Mouse (Mus musculus): ENCODE measurements at regions not wholly inside any gene's neighbourhood (a gene's known extent, or its start where the extent isn't known, plus 50 kb on each side); places are given as distances from the start of the nearest gene placed in this dataset.
A peak's percentile ranks its signal among the peaks of the same experiment; 100 is the strongest.

DNA sequence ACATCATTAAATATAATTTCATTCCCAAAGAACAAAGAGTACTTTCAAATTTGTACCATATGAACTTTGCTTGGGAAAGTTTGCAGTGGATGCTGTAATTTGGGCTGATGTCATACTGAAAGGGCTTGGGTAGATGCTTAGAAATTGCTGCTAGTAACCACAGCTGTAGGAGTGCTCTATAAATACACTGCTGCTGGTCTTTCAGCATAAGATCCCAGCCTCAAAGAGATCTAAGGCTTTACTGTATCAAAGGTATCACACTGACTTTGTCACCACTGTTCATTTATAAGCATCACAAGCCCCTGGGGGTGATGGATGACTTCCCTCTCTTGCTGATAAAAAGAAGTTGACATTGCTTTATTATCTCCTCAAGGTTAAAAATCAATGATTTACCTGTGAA, 497.2 kb downstream of the Pla2g4a start:
- no peak overlapping the region for H3K4me3 ChIP-seq (ENCODE audit: low read depth, low read length)
- ATAC-seq, result peak; percentile 75; the same call in 1 of the 2 replicates
- H3K4me1 ChIP-seq (ENCODE audit: control insufficient read depth, insufficient read depth, low read length), result no peaks in the 10 kb centered on the region
- no peaks in the 10 kb centered on the region for H3K27me3 ChIP-seq (ENCODE audit: control insufficient read depth, insufficient read depth, low read depth, low read length)
- no peaks in the 10 kb centered on the region for H3K9me3 ChIP-seq (replicated peaks; ENCODE audit: control insufficient read depth, low read length, poor library complexity, severe bottlenecking)
- H3K27ac ChIP-seq (ENCODE audit: low read length), result no peak overlapping the region
- no peaks in the 10 kb centered on the region for H3K36me3 ChIP-seq (ENCODE audit: control insufficient read depth, insufficient read depth, low read length)
- no peak overlapping the region for H3K4me2 ChIP-seq (ENCODE audit: low read length)
- no peak overlapping the region for H3K9ac ChIP-seq (ENCODE audit: low read depth, low read length)

GRCm38 (mm10) chr1:149449801-149450493, 511.1 kb downstream of the Pla2g4a start:
- H3K9ac ChIP-seq (ENCODE audit: low read depth, low read length), result no peak overlapping the region
- no peak overlapping the region for H3K4me2 ChIP-seq (ENCODE audit: low read length)
- H3K36me3 ChIP-seq (ENCODE audit: control insufficient read depth, insufficient read depth, low read length), result no peaks in the 10 kb centered on the region
- H3K9me3 ChIP-seq (replicated peaks; ENCODE audit: control insufficient read depth, low read length, poor library complexity, severe bottlenecking), result no peaks in the 10 kb centered on the region
- 78% methylated on average over 2 of the region's 2 CpGs for WGBS
- H3K4me1 ChIP-seq (ENCODE audit: control insufficient read depth, insufficient read depth, low read length), result no peaks in the 10 kb centered on the region
- H3K27me3 ChIP-seq (ENCODE audit: control insufficient read depth, insufficient read depth, low read depth, low read length), result no peaks in the 10 kb centered on the region
- H3K4me3 ChIP-seq (ENCODE audit: low read depth, low read length), result no peak overlapping the region
- no peak for ATAC-seq
- H3K27ac ChIP-seq (ENCODE audit: low read length), result no peak overlapping the region; the same call in 1 of the 2 replicates

GRCm38 (mm10) chr1:149448516-149448915, 512.6 kb downstream of the Pla2g4a start:
- Histone ChIP-seq H3K36me3 (ENCODE audit: control insufficient read depth, insufficient read depth, low read length) (no peaks in the 10 kb centered on the region), H3K4me2 (ENCODE audit: low read length) (no peak overlapping the region), H3K4me1 (ENCODE audit: control insufficient read depth, insufficient read depth, low read length) (no peaks in the 10 kb centered on the region), H3K27me3 (ENCODE audit: control insufficient read depth, insufficient read depth, low read depth, low read length) (no peaks in the 10 kb centered on the region), H3K4me3 (ENCODE audit: low read depth, low read length) (no peak overlapping the region), H3K27ac (ENCODE audit: low read length) (no peak overlapping the region), H3K9me3 (replicated peaks; ENCODE audit: control insufficient read depth, low read length, poor library complexity, severe bottlenecking) (no peaks in the 10 kb centered on the region), H3K9ac (ENCODE audit: low read depth, low read length) (no peak overlapping the region)
- WGBS, result 70% methylated on average over 5 of the region's 5 CpGs
- ATAC-seq, result no peak

- no peaks in the 10 kb centered on the region for H3K36me3 ChIP-seq (ENCODE audit: control insufficient read depth, insufficient read depth, low read length)
- WGBS, result 71% methylated on average over 1 of the region's 1 CpGs
- no peak overlapping the region for H3K4me3 ChIP-seq (ENCODE audit: low read depth, low read length)
- H3K27ac ChIP-seq (ENCODE audit: low read length), result no peak overlapping the region
- H3K9ac ChIP-seq (ENCODE audit: low read depth, low read length), result no peak overlapping the region
- no peak overlapping the region for H3K4me2 ChIP-seq (ENCODE audit: low read length)
- no peak for ATAC-seq
- H3K27me3 ChIP-seq (ENCODE audit: control insufficient read depth, insufficient read depth, low read depth, low read length), result no peaks in the 10 kb centered on the region
- H3K4me1 ChIP-seq (ENCODE audit: control insufficient read depth, insufficient read depth, low read length), result no peaks in the 10 kb centered on the region
- H3K9me3 ChIP-seq (replicated peaks; ENCODE audit: control insufficient read depth, low read length, poor library complexity, severe bottlenecking), result no peaks in the 10 kb centered on the region
Measured at GRCm38 (mm10) chr1:149411009-149411408, 550.1 kb downstream of the Pla2g4a start.

DNA sequence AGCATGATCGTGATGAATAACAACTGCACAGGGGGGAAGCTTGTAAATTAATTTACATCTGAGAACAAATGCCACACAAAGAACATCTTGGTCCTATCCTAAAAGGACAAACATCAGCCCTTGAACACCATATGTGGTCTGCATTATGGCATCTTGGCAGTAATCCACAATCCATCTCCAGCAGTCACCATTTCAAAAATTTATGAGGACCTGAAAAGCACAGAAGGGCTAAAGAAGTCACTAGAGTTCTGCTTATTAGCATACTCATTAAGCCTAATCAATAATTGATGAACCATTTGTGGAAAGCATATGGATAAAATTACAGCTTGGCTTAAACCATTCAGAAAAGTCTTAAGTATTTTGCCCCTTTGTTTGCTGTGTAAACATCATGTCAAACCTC, 555.7 kb downstream of the Pla2g4a start:
- no peak for ATAC-seq
- Histone ChIP-seq H3K9me3 (replicated peaks; ENCODE audit: control insufficient read depth, low read length, poor library complexity, severe bottlenecking) (no peaks in the 10 kb centered on the region), H3K27ac (ENCODE audit: low read length) (no peak overlapping the region), H3K27me3 (ENCODE audit: control insufficient read depth, insufficient read depth, low read depth, low read length) (no peaks in the 10 kb centered on the region), H3K9ac (ENCODE audit: low read depth, low read length) (no peak overlapping the region), H3K36me3 (ENCODE audit: control insufficient read depth, insufficient read depth, low read length) (no peaks in the 10 kb centered on the region), H3K4me3 (ENCODE audit: low read depth, low read length) (no peak overlapping the region), H3K4me1 (ENCODE audit: control insufficient read depth, insufficient read depth, low read length) (no peaks in the 10 kb centered on the region), H3K4me2 (ENCODE audit: low read length) (no peak overlapping the region)
- WGBS, result 44% methylated on average over 1 of the region's 1 CpGs

- WGBS, result 73% methylated on average over 3 of the region's 3 CpGs
- H3K27ac ChIP-seq (ENCODE audit: low read length), result no peak overlapping the region
- no peaks in the 10 kb centered on the region for H3K27me3 ChIP-seq (ENCODE audit: control insufficient read depth, insufficient read depth, low read depth, low read length)
- no peak for ATAC-seq
- no peak overlapping the region for H3K9ac ChIP-seq (ENCODE audit: low read depth, low read length)
- no peaks in the 10 kb centered on the region for H3K9me3 ChIP-seq (replicated peaks; ENCODE audit: control insufficient read depth, low read length, poor library complexity, severe bottlenecking)
- no peak overlapping the region for H3K4me3 ChIP-seq (ENCODE audit: low read depth, low read length)
- H3K4me1 ChIP-seq (ENCODE audit: control insufficient read depth, insufficient read depth, low read length), result no peaks in the 10 kb centered on the region
- no peaks in the 10 kb centered on the region for H3K36me3 ChIP-seq (ENCODE audit: control insufficient read depth, insufficient read depth, low read length)
- no peak overlapping the region for H3K4me2 ChIP-seq (ENCODE audit: low read length)
Measured at GRCm38 (mm10) chr1:149388706-149389105, 572.4 kb downstream of the Pla2g4a start.

DNA sequence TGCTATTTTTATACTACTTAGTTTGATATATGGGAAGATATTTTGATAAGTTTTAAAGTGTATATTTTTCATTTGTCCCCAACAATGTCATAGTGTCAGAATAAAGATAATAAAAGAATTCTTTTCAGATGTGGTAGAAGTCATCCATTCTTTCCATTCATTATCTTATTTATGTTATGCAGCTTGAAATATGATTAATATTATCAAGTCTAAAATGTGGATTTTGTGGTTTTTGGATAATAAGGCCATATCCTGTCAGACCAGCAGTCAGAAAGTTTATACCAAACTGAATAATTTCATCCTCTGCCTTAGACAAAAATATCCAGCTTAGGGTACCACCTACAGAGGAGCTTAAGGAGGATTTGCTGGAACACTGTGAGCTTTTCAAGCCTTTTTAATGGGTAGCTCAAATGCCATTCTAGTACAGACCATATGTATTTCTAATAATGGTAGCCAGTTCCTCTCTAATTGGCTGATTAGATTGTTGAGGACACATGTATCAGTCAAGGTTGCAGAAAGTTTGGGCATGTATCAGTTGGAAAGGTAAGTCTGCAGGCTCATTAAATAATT, 609.7 kb downstream of the Pla2g4a start:
- no peak overlapping the region for H3K27ac ChIP-seq (ENCODE audit: low read length)
- ATAC-seq, result no peak

DNA sequence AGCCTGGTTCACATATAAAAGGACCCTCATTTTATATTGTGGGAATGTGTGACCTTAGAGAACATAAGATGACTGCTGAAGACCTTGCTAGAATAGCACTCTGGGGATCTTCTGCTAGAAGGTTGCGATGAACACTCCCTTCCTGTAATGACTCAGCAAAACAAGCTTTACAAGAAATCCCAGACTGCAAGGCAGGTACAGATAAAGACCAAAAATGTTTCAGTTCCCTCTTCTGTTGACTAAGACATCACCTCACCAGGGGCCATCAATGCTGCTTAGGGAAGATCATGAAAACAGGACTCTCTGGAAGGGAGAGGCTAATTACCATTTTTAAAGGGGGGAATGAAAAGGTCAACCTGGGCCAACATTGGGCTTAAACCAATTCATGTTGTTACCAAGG, 613.7 kb downstream of the Pla2g4a start:
- H3K27me3 ChIP-seq (ENCODE audit: control insufficient read depth, insufficient read depth, low read depth, low read length), result no peaks in the 10 kb centered on the region
- no peak overlapping the region for H3K4me2 ChIP-seq (ENCODE audit: low read length)
- H3K36me3 ChIP-seq (ENCODE audit: control insufficient read depth, insufficient read depth, low read length), result no peaks in the 10 kb centered on the region
- H3K4me3 ChIP-seq (ENCODE audit: low read depth, low read length), result no peak overlapping the region
- 82% methylated on average over 1 of the region's 1 CpGs for WGBS
- no peak overlapping the region for H3K27ac ChIP-seq (ENCODE audit: low read length)
- ATAC-seq, result no peak
- no peak overlapping the region for H3K9ac ChIP-seq (ENCODE audit: low read depth, low read length)
- no peaks in the 10 kb centered on the region for H3K9me3 ChIP-seq (replicated peaks; ENCODE audit: control insufficient read depth, low read length, poor library complexity, severe bottlenecking)
- H3K4me1 ChIP-seq (ENCODE audit: control insufficient read depth, insufficient read depth, low read length), result no peaks in the 10 kb centered on the region

More for the DNA sequence above, 609.7 kb downstream of the Pla2g4a start:
- no peaks in the 10 kb centered on the region for H3K36me3 ChIP-seq (ENCODE audit: control insufficient read depth, insufficient read depth, low read length)
- H3K27me3 ChIP-seq (ENCODE audit: control insufficient read depth, insufficient read depth, low read depth, low read length), result no peaks in the 10 kb centered on the region
- no peaks in the 10 kb centered on the region for H3K9me3 ChIP-seq (replicated peaks; ENCODE audit: control insufficient read depth, low read length, poor library complexity, severe bottlenecking)
- H3K9ac ChIP-seq (ENCODE audit: low read depth, low read length), result no peak overlapping the region
- H3K4me3 ChIP-seq (ENCODE audit: low read depth, low read length), result no peak overlapping the region
- no peaks in the 10 kb centered on the region for H3K4me1 ChIP-seq (ENCODE audit: control insufficient read depth, insufficient read depth, low read length)
- no peak overlapping the region for H3K4me2 ChIP-seq (ENCODE audit: low read length)

DNA sequence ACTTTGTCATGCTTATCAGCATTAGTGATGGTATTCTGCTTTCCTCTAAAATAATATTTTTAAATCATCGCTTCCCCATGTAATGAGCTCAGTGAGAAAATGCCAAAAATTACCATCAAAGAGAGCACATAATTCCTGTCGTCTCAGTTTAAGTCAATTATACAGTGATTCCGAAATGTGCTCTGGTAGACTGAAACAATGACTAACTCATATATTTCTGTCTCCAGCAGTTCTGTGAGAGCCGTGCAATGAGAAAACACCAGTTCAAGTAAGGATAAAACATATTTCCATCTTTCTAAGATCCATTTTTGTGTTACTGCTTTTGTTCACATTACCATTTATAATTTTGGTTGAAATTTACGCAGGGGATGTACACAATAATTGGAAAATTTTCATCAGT, 622.9 kb downstream of the Pla2g4a start:
- no peak for ATAC-seq
- Histone ChIP-seq H3K4me2 (ENCODE audit: low read length) (no peak overlapping the region), H3K36me3 (ENCODE audit: control insufficient read depth, insufficient read depth, low read length) (no peaks in the 10 kb centered on the region), H3K4me3 (ENCODE audit: low read depth, low read length) (no peak overlapping the region), H3K9ac (ENCODE audit: low read depth, low read length) (no peak overlapping the region), H3K27ac (ENCODE audit: low read length) (no peak overlapping the region), H3K27me3 (ENCODE audit: control insufficient read depth, insufficient read depth, low read depth, low read length) (no peaks in the 10 kb centered on the region), H3K4me1 (ENCODE audit: control insufficient read depth, insufficient read depth, low read length) (no peaks in the 10 kb centered on the region), H3K9me3 (replicated peaks; ENCODE audit: control insufficient read depth, low read length, poor library complexity, severe bottlenecking) (no peaks in the 10 kb centered on the region)
- WGBS, result 76% methylated on average over 5 of the region's 5 CpGs

All from midbrain, embryonic 16.5 days (tissue).